Mouse (Mus musculus) cerebellum, adult 11 months (tissue): ENCODE results near the gene Bpifb5.
"Not testable (repeated sequence)": the region's sequence is repeated elsewhere in the genome, so short reads cannot be mapped to it uniquely, and the experiment has no call there.

Source experiments
- DNase-seq: peaks from one replicate; pipeline ENCODE4 v3.0.0; 2022

Bpifb5 gene

DNA sequence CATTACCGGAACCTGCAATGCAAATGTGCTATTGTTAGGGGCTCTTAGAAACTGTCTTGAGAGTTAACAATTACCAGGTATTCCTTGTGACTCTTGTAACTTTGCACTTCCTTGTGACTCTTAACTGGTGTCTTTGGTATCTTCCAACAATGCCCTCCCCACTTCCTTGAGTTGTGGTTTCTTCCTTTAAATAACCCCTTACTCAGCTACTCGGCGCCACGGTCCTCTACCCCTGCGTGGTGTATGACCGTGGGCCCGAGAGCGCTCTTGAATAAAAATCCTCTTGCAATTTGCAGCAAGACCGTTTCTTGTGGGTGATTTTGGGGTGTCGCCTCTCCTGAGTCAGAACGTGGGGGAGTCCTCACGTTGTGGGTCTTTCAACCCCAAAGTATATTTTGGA lies 19.2 kb downstream of the Bpifb5 start:
- not testable (repeated sequence) for DNase-seq

DNA sequence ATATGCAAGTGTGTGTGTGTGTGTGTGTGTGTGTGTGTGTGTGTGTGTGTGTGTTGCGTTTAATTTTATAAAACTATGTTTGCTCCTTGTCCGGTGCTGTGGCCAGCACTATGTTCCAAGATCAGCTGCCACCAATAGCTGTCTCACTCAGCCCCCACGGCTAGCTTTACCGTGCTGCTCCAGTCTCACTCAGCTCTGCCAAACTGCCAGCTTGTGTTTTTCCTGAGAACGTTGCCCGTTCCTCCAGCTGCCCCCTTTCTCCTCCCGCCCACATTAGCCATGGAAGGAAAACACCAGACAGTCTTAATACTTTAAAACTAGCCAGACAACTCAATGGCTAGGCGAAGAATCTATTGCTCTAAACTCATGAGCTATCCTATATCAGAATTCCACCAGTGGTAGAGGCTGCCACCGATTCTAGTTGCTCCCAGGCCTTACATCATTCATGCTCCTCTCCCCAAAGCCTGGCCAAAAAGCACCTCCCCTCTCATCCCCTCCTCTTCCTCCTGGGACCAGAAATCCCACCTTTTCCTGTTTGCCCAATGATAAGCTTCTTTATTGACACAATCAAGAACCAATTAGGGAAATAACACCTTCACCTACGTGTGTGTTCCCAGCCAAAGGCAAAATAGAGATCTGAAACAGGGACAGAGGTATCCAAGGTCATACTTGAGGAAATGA lies 20.0 kb downstream of the Bpifb5 start:
- DNase-seq: no peak

DNA sequence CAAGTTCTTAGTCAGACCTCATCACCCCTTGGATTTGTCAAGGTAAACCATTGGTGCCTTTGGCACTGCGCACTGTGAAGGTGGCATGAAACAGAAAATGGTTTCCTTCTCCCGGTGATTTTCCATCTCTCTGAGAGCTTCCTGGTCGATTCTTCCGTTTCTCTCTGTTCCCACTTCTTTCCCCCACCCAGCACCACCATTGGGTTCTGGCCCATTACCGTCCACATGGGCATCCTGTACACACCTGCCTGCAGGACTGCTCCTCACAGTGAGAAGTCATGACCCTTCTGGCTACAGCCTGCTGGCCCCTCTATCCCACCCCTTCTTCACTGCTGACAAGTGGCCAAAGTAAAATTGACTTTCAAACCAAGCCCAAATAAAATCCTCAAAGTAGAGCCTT lies 21.8 kb downstream of the Bpifb5 start:
- DNase-seq: no peak

DNA sequence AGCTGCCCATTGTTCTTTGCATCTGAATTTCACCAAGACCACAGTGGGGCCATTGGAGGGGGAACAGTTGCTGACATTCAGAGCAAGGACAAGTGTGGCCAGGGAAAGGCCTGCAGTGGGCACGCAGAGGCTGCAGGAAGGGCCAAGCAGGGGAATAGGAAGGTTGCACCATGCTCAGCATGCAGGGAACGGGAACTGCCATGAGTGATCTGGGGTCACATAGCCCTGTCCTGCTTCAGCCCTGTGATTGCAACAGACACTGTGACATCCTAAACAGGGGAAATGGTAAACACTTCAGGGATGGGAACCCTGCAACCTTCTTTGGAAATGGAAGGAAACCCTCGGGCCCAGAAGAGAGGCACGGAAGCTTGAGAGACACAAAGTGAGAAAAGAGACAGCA lies 31.7 kb downstream of the Bpifb5 start:
- not testable (repeated sequence) for DNase-seq

DNA sequence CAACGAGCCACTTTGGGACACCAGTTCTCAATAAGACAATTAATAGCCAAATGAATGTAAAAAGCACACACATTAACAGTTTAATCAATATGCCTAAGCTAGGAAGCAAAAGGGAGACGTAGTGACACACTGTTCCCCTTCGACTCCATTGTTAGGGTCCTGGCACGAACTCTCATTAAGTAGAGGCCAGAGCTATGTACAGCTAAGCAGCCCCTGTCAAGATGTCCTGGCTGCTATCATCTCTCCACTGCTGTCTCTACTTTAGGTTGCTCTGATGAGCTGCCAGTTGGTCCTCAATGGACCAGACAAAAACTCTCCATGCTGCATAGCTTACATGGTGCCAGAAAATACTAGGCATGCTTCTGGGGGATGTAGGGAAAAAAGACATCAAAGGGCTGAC lies 32.2 kb downstream of the Bpifb5 start:
- DNase-seq: no peak

DNA sequence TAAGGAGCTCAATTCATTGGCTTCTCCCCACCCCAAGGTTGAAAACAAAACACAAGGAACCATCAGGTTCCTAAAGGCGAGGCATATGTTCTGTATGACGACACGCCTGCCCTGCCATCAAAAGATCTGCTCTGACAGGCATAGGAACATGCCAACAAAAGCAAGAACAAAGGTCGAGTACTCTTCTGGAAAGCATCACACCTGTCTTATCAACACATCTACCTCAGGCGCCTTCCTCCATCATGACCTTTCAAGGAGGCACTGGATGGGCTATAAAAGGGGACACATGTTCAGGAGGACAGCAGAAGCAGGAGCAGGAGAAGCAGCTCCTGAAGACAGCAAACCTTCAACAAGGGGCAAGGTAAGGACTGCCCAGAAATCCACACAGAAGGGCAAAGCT lies 34.0 kb downstream of the Bpifb5 start, which contains the start of gene Bpifb9a:
TSS of gene Bpifb9a (plus strand) at position 301 of the 400 bp plus-strand sequence.
- not testable (repeated sequence) for DNase-seq

DNA sequence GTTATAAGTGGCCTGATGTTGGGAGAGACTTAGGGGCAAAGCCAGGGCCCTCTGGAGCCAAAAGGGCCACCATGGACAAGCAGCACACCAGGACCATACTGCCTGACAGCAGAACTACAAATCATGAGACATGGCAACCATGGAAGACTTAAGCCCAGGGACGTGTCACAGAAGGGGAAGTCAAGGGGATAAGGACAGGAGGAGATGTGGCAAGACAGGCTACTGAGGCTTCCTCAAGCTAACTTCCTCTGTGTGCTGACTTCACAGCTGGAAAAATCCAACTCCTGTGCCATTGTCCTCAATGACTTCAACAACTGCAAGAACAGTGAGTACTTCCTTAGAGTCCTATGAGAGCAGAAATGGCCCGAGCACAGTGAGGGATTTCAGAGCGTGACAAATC lies 40.9 kb downstream of the Bpifb5 start:
- not testable (repeated sequence) for DNase-seq
